Mouse (Mus musculus) central nervous system, embryonic 11.5 days (tissue): ENCODE results near the gene Tex264. TPM values are rescaled to one million over a fixed set of nuclear protein-coding genes. Genes with fewer than 3 reads are reported as not detected.

Experiments used
- polyA plus RNA-seq: library from polyadenylated mRNA; depleted of rRNA; stranded (reverse); fragments of >200 nt; gene quantifications from 2 replicates; pipeline ENCODE4 v1.2.3, GENCODE M21; 2012; rRNA removed

Tex264 gene
- polyA plus RNA-seq: 21.3 and 27.2 TPM in 2 replicates

DNA sequence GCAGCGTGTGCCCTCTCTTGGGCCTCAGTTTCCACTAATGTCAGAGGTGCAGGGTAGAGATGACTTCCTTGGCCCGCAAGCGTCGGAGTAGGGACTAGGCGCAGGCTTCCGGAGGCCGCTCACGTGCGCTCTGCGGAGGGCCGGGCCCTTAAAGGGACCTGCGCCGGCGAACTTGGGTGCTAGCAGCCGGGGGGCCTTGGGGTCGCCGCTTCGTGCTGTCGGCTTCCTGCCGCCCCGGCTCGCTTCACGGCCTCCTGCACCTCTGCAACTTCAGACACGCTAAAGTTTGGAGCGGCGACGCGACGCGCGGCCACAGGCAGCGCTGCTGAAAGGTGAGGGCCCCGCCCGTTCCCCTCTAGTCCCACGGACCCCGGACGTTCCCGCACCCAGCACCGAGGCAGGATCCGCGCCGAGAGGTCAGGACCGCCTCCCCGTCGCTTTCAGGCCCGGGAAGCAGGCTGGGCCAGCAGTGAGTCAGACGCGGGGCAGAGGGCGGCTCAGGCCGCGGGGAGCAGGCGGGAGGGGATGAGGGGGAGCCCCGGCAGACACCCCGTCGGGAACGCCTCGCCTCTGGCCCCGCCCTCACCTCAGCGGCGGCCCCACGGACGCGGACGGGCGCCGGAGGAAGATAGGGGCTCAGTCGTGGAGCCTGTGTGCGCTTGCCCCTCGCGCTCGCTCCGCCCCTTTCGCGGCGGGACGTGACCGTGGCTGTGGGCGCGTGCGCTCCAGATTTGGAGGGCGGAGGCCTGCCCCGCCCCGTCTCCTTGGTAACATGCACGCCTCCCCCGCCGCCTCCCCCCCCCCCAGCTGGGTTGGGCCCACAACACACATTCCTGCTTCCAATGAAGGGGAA lies at the start of gene Tex264:
Gene Tex264, minus strand, starts transcription at position 679 of the 853 bp plus-strand sequence.

DNA sequence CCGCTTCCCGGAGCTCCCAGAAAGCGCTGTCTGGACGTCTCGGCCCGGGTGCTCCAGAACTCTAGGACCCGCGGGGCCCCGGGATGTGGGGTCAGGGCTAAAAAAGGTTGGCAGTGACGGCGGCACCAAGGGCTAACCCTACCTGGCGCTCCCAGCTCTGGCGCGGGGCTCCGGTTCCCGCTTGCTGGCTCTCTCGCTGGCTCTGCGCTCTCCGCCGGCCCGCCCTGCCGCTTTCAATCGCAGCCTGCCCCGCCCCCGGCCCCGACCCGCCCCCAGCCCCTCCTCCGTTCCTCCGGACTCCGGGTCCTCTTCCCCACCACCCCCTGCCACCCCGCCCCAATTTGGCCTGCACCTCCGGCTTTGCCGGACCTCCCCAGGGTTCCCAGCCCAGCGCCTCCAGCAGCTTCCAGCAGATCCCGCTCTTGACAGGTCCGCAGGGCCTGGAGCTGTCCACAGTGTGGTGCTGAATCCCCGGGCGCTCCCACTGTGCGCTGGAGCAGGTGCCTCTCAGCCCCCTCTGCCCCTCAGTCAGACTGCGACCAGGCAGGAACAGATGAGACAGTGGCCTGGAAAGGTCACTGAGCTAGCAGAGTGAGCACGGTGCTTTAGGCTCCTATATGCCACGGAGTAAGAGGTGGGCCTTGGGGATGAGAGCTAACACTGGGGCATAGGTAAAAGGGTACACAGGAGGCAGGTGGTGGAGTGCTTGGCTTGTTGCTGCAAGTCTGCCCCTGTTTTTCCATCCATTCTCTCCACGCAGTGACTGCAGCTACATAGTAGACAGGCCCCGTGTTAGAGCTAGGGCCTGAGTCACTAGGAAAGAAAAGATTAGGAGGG lies 29.6 kb downstream of the Tex264 start, which contains the start of gene Grm2:
Gene Grm2, minus strand, starts transcription at position 199 of the 837 bp plus-strand sequence.

DNA sequence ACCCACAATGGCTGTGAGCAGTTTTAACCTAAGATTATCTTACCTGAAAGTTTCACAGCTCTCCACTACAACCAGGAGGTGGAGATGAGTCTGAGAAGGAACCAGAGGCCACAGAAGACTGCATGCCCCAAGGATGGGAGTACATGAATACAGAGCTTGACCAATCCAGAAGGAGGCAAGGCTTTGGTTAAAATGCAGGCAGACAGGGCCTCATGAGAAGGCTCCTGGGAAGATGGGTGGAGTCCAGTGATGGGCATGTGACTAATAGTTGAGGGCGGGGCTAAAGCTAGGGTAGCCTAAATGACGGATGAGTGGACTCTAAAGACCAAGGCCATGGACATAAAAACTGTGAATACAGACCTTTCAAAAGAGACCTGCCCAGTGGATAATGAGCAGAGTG lies 59.4 kb downstream of the Tex264 start, which contains the start of gene Iqcf6:
Gene Iqcf6, plus strand, starts transcription at position 301 of the 400 bp plus-strand sequence.

Other genes with a start within 250 kb of the Tex264 start
- gene Acy1, start 247.6 kb downstream of the Tex264 start, polyA plus RNA-seq: 25.4 and 29.4 TPM in 2 replicates
- 4.7 and 12.0 TPM in 2 replicates for gene Abhd14b, start 238.5 kb downstream of the Tex264 start, polyA plus RNA-seq
- 34.1 and 40.0 TPM in 2 replicates for gene Abhd14a, start 238.2 kb downstream of the Tex264 start, polyA plus RNA-seq
- gene Pcbp4, start 232.6 kb downstream of the Tex264 start, polyA plus RNA-seq: 401 and 467 TPM in 2 replicates
- gene Gpr62, start 220.0 kb downstream of the Tex264 start, polyA plus RNA-seq: 0.06 and 0.11 TPM in 2 replicates
- 41.6 and 78.4 TPM in 2 replicates for gene Rrp9, start 210.0 kb downstream of the Tex264 start, polyA plus RNA-seq
- gene Parp3, start 209.0 kb downstream of the Tex264 start, polyA plus RNA-seq: 1.5 and 2.2 TPM in 2 replicates
- not detected in 2 replicates for gene Iqcf1, start 186.0 kb downstream of the Tex264 start, polyA plus RNA-seq
- not detected in 2 replicates for gene Iqcf5, start 171.4 kb downstream of the Tex264 start, polyA plus RNA-seq
- not detected in 2 replicates for gene Iqcf3, start 124.3 kb downstream of the Tex264 start, polyA plus RNA-seq
- gene Iqcf4, start 114.9 kb downstream of the Tex264 start, polyA plus RNA-seq: not detected in 2 replicates
- not detected in 2 replicates for gene Iqcf6, start 59.3 kb downstream of the Tex264 start, polyA plus RNA-seq
- 5.5 and 7.8 TPM in 2 replicates for gene Grm2, start 29.8 kb downstream of the Tex264 start, polyA plus RNA-seq
- gene Rad54l2, start 103.3 kb upstream of the Tex264 start, polyA plus RNA-seq: 17.5 and 17.6 TPM in 2 replicates
- gene Dcaf1, start 135.9 kb upstream of the Tex264 start, polyA plus RNA-seq: 38.5 and 57.7 TPM in 2 replicates
- 35.2 and 37.6 TPM in 2 replicates for gene Rbm15b, start 201.5 kb upstream of the Tex264 start, polyA plus RNA-seq
- gene Manf, start 206.1 kb upstream of the Tex264 start, polyA plus RNA-seq: 111 and 167 TPM in 2 replicates